Mouse (Mus musculus): Measurements from ENCODE around the gene Kyat3. TPM values are rescaled to one million over a fixed set of nuclear protein-coding genes. Genes with fewer than 3 reads are reported as not detected.

Gene Kyat3
- total and polyA plus RNA-seq, 3 experiments, result 11.7 to 25.6 TPM; not detected in 1

GRCm38 (mm10) chr3:142696517-142696916, 4.3 kb upstream of the Kyat3 start:
- Histone ChIP-seq H3K27me3 (ENCODE audit: control insufficient read depth in 1 of 2, insufficient read depth in 2 of 2, low read length in 2 of 2) (no peaks in the 10 kb centered on the region), H3K27ac (ENCODE audit: control insufficient read depth, low read depth, low read length) (no peak overlapping the region), H3K9me3 (replicated peaks; ENCODE audit: insufficient read depth, low read length) (no peaks in the 10 kb centered on the region), H3K4me1 (ENCODE audit: control insufficient read depth in 1 of 2, insufficient read depth in 2 of 2, low read length in 2 of 2) (peaks cover under 1 to 3% of the 10 kb centered on the region in 2 experiments; a peak in 3 of 4 replicates), H3K79me2 (ENCODE audit: control insufficient read depth, insufficient read depth, low read length, poor library complexity) (no peaks in the 10 kb centered on the region), H3K36me3 (ENCODE audit: control insufficient read depth in 1 of 2, insufficient read depth in 2 of 2, low read length in 2 of 2) (no peaks in the 10 kb centered on the region), H3K4me3 (ENCODE audit: control insufficient read depth in 1 of 2, insufficient read depth in 1 of 2, low read depth in 2 of 2, low read length in 2 of 2) (no peak overlapping the region), H3K9ac (ENCODE audit: control insufficient read depth, low read depth, low read length, poor library complexity, severe bottlenecking) (no peak overlapping the region)
- TF ChIP-seq TBP (IDR thresholded peaks at IDR 0.05; ENCODE audit: low read depth, low read length) (no peak), POLR2A (IDR thresholded peaks at IDR 0.05; ENCODE audit: control insufficient read depth in 1 of 2, insufficient read depth in 1 of 2, low read depth in 1 of 2, low read length in 2 of 2, poor library complexity in 1 of 2) (no peak), SMC3 (IDR thresholded peaks at IDR 0.05; ENCODE audit: low read depth, low read length) (no peak), NRF1 (IDR thresholded peaks at IDR 0.05; ENCODE audit: insufficient read depth, low read depth, low read length, poor library complexity, severe bottlenecking) (no peak), EP300 (IDR thresholded peaks at IDR 0.05; ENCODE audit: low read depth in 1 of 2, low read length in 2 of 2) (no peak), SIN3A (IDR thresholded peaks at IDR 0.05; ENCODE audit: low read length) (no peak), TAL1 (IDR thresholded peaks at IDR 0.05; ENCODE audit: low read length) (no peak), UBTF (IDR thresholded peaks at IDR 0.05; ENCODE audit: borderline replicate concordance, insufficient read depth, low read depth, low read length) (no peak), MYC (IDR thresholded peaks at IDR 0.05; ENCODE audit: low read depth, low read length) (no peak), MXI1 (IDR thresholded peaks at IDR 0.05; ENCODE audit: low read depth, low read length) (no peak), NELFE (IDR thresholded peaks at IDR 0.05; ENCODE audit: low read depth, low read length) (no peak), MEF2A (IDR thresholded peaks at IDR 0.05; ENCODE audit: extremely low read depth, insufficient replicate concordance, low read depth, low read length, poor library complexity, severe bottlenecking) (no peak), ZC3H11A (IDR thresholded peaks at IDR 0.05; ENCODE audit: low read depth, low read length) (no peak), CHD2 (IDR thresholded peaks at IDR 0.05; ENCODE audit: low read length) (no peak), CHD1 (IDR thresholded peaks at IDR 0.05; ENCODE audit: low read depth, low read length) (no peak)
- no peak for DNase-seq (ENCODE audit: low read depth, low spot score)

GRCm38 (mm10) chr3:142701407-142701989, 647 bp downstream of the Kyat3 start:
- Histone ChIP-seq H3K9me3 (replicated peaks; ENCODE audit: insufficient read depth, low read length) (no peaks in the 10 kb centered on the region), H3K27ac (ENCODE audit: control insufficient read depth, low read depth, low read length) (no peak overlapping the region), H3K4me1 (ENCODE audit: control insufficient read depth in 1 of 2, insufficient read depth in 2 of 2, low read length in 2 of 2) (peaks cover 3 to 6% of the 10 kb centered on the region in 2 experiments; a peak in 3 of 4 replicates), H3K27me3 (ENCODE audit: control insufficient read depth in 1 of 2, insufficient read depth in 2 of 2, low read length in 2 of 2) (no peaks in the 10 kb centered on the region), H3K79me2 (ENCODE audit: control insufficient read depth, insufficient read depth, low read length, poor library complexity) (no peaks in the 10 kb centered on the region), H3K4me3 (ENCODE audit: control insufficient read depth in 1 of 2, insufficient read depth in 1 of 2, low read depth in 2 of 2, low read length in 2 of 2) (peak overlapping the region; percentile 64 to 68), H3K9ac (ENCODE audit: control insufficient read depth, low read depth, low read length, poor library complexity, severe bottlenecking) (peak overlapping the region; percentile 51), H3K36me3 (ENCODE audit: control insufficient read depth in 1 of 2, insufficient read depth in 2 of 2, low read length in 2 of 2) (peaks cover 0 to 6% of the 10 kb centered on the region in 2 experiments; a peak in 1 of 4 replicates)
- TF ChIP-seq TCF12 (IDR thresholded peaks at IDR 0.05; ENCODE audit: low read depth, low read length) (no peak), POLR2AphosphoS2 (IDR thresholded peaks at IDR 0.05; ENCODE audit: low read length) (no peak), ETS1 (IDR thresholded peaks at IDR 0.05; ENCODE audit: low read depth, low read length) (0 out of 2 replicates have a peak, but pooled peaks have one; percentile 23), EP300 (IDR thresholded peaks at IDR 0.05; ENCODE audit: low read depth in 1 of 2, low read length in 2 of 2) (peak; percentile 41 to 46; a peak in 2 of 4 replicates), RCOR1 (IDR thresholded peaks at IDR 0.05; ENCODE audit: low read depth, low read length) (peak; percentile 20; the same call in 1 of the 2 replicates), KAT2A (conservative IDR thresholded peaks at IDR 0.05; ENCODE audit: low read depth, low read length) (no peak), GABPA (IDR thresholded peaks at IDR 0.05; ENCODE audit: low read depth, low read length) (no peak), MAX (IDR thresholded peaks at IDR 0.05; ENCODE audit: low read length) (no peak)
- no peak for DNase-seq (ENCODE audit: low read depth, low spot score)

All from MEL (cell line).